10 mouse cellular contexts compared by ENCODE assay signal in the genomic region with DNA sequence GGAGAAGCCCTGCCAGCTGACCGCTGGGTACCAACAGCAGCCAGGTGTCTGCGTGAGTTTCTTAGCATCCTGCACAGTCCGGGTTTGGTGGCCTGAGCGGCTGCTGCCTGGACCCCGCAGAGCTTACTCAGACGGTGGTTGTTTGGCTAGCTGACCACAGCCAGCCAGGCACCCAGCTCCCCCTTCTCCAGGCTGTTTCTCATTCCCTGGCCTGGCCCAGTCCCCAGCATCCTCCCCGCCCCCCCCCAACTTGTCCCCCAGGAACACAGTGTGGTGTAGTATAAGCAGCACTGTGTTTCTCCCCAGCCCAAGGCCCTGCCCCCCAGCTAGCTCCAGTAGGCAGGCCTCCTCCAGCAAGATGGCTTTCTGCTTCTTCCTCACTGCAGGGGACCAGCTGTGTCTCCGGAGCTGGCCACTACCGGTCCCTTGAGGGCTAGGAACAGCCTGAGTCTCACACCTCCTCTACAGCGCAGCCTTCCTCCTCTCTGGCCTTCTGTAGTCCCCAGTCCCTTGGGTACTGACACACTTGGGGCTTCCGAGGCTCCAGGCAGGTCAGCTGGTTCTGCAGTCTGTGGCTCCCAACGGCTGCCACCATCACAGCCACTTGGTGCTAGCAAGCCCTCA. TPM values are rescaled to one million over a fixed set of nuclear protein-coding genes. Genes with fewer than 3 reads are reported as not detected.
A peak's percentile ranks its signal among the peaks of the same experiment; 100 is the strongest.
DNase-seq lines count a peak whose midpoint lies in the region; ATAC-seq lines count a peak whose summit lies in the region.
"Had no signal": no experiment of that assay in that cellular context is flagged by ENCODE, and none has a peak within 500 bp of the region (broad histone marks: within the 10 kb centered on the region; RNA-seq: fewer than 3 reads in every experiment).

No protein-coding gene starts in this region.

- H3K4me2 ChIP-seq in heart, embryonic 11.5 days: peak overlapping the region; percentile 89
- peak overlapping the region; percentile 26 for H3K4me2 ChIP-seq in neural tube, embryonic 13.5 days
- no peak overlapping the region for H3K4me2 ChIP-seq in midbrain, embryonic 15.5 days

- 0 out of 2 replicates have a peak overlapping the region, but pooled peaks have one; percentile 1 for H3K4me3 ChIP-seq in heart, embryonic 11.5 days (ENCODE audit: low read depth, low read length)
- no peak overlapping the region for H3K4me3 ChIP-seq in neural tube, embryonic 13.5 days
- H3K4me3 ChIP-seq in midbrain, embryonic 15.5 days: no peak overlapping the region
- H3K4me3 ChIP-seq: erythroblast, embryonic 14.5 days had no signal

- H3K4me1 ChIP-seq in heart, embryonic 11.5 days (ENCODE audit: control insufficient read depth, insufficient read depth, low read length): peaks cover 49% of the 10 kb centered on the region
- peaks cover 65% of the 10 kb centered on the region for H3K4me1 ChIP-seq in neural tube, embryonic 13.5 days (replicated peaks)
- peaks cover 22% of the 10 kb centered on the region for H3K4me1 ChIP-seq in midbrain, embryonic 15.5 days

- intact Hi-C loops in left cerebral cortex, postnatal 4 days (cut with DNase I): no loop called here

- WGBS in heart, embryonic 11.5 days (ENCODE audit: insufficient replicate concordance): 51% methylated on average over 12 of the region's 12 CpGs
- WGBS in neural tube, embryonic 13.5 days: 50% methylated on average over 12 of the region's 12 CpGs
- WGBS in midbrain, embryonic 15.5 days: 41% methylated on average over 12 of the region's 12 CpGs

- H3K27ac ChIP-seq in heart, embryonic 11.5 days (ENCODE audit: low read depth, low read length): no peak overlapping the region
- H3K27ac ChIP-seq in neural tube, embryonic 13.5 days (replicated peaks): peak overlapping the region; percentile 65
- H3K27ac ChIP-seq in midbrain, embryonic 15.5 days: no peak overlapping the region

- H3K27me3 ChIP-seq in heart, embryonic 11.5 days (ENCODE audit: control insufficient read depth, insufficient read depth, low read length): no peaks in the 10 kb centered on the region
- peaks cover 11% of the 10 kb centered on the region for H3K27me3 ChIP-seq in neural tube, embryonic 13.5 days
- peaks cover 10% of the 10 kb centered on the region for H3K27me3 ChIP-seq in midbrain, embryonic 15.5 days (replicated peaks)

- H3K9ac ChIP-seq in heart, embryonic 11.5 days (ENCODE audit: low read depth, low read length): peak overlapping the region; percentile 34; the same call in 1 of the 2 replicates
- H3K9ac ChIP-seq in neural tube, embryonic 13.5 days: peak overlapping the region; percentile 49
- H3K9ac ChIP-seq in midbrain, embryonic 15.5 days: no peak overlapping the region

- 0 out of 2 replicates have a peak, but pooled peaks cover 2% of the 10 kb centered on the region for H3K36me3 ChIP-seq in heart, embryonic 11.5 days (ENCODE audit: control insufficient read depth, insufficient read depth, low read length)
- no peaks in the 10 kb centered on the region for H3K36me3 ChIP-seq in neural tube, embryonic 13.5 days
- no peaks in the 10 kb centered on the region for H3K36me3 ChIP-seq in midbrain, embryonic 15.5 days (replicated peaks)

- DNase-seq in gastrocnemius, postnatal 25 days: peak; percentile 63
- no peak for DNase-seq in gastrocnemius, adult 18-20 months (ENCODE audit: low spot score)
- peak; percentile 62 for DNase-seq in lung, postnatal 10 days
- DNase-seq in lung, postnatal 14 days: no peak
- no peak for DNase-seq in left cerebral cortex, postnatal 4 days

- no peaks in the 10 kb centered on the region for H3K9me3 ChIP-seq in heart, embryonic 11.5 days (replicated peaks; ENCODE audit: control insufficient read depth, low read length)
- H3K9me3 ChIP-seq in neural tube, embryonic 13.5 days: no peaks in the 10 kb centered on the region
- H3K9me3 ChIP-seq in midbrain, embryonic 15.5 days: no peaks in the 10 kb centered on the region

- ATAC-seq in heart, embryonic 11.5 days (replicated peaks; ENCODE audit: insufficient number of reproducible peaks, low FRiP score, low TSS enrichment): no peak
- ATAC-seq in neural tube, embryonic 13.5 days (ENCODE audit: low read depth): peak; percentile 30; the same call in 1 of the 2 replicates
- no peak for ATAC-seq in midbrain, embryonic 15.5 days (replicated peaks)

RNA-seq across cellular contexts. Expression of gene Plxnd1, which starts 8.2 kb away (rescaled TPM):
- total RNA-seq in gastrocnemius, postnatal 25 days (2021): 10 to 100 TPM; 25.7 TPM
- 10 to 100 TPM; 20.0 to 23.7 TPM for total RNA-seq in gastrocnemius, adult 18-20 months (2021)
- polyA plus RNA-seq in heart, embryonic 11.5 days (2014; fragmentation: Nextera tagmentation; extraction: Ambion mirVana): 56.1 and 60.0 TPM in 2 replicates
- 13.5 and 17.8 TPM in 2 replicates for polyA plus RNA-seq in neural tube, embryonic 13.5 days (2015; fragmentation: Nextera tagmentation; extraction: Ambion mirVana)
- polyA plus RNA-seq in midbrain, embryonic 15.5 days (2015; fragmentation: Nextera tagmentation; extraction: Ambion mirVana): 8.0 and 8.3 TPM in 2 replicates
- total RNA-seq in left cerebral cortex, postnatal 4 days (2021): 100 to 1,000 TPM; 167 to 181 TPM

RNA-seq across cellular contexts. Expression of gene H1foo, which starts 41.8 kb away (rescaled TPM):
- not detected for total RNA-seq in gastrocnemius, postnatal 25 days (2021)
- total RNA-seq in gastrocnemius, adult 18-20 months (2021): not detected
- not detected in 2 replicates for polyA plus RNA-seq in heart, embryonic 11.5 days (2014; fragmentation: Nextera tagmentation; extraction: Ambion mirVana)
- polyA plus RNA-seq in neural tube, embryonic 13.5 days (2015; fragmentation: Nextera tagmentation; extraction: Ambion mirVana): not detected in 2 replicates
- not detected in 2 replicates for polyA plus RNA-seq in midbrain, embryonic 15.5 days (2015; fragmentation: Nextera tagmentation; extraction: Ambion mirVana)
- total RNA-seq in left cerebral cortex, postnatal 4 days (2021): not detected
- total RNA-seq: adrenal gland, postnatal 14 days had no signal
- polyA plus RNA-seq: erythroblast, embryonic 14.5 days had no signal

RNA-seq across cellular contexts. Expression of gene Rho, which starts 55.0 kb away (rescaled TPM):
- total RNA-seq in gastrocnemius, postnatal 25 days (2021): under 1 TPM in 1 of 2 experiments, not detected in 1; 0.20 TPM
- total RNA-seq in gastrocnemius, adult 18-20 months (2021): under 1 TPM in 1 of 2 experiments, not detected in 1; 0.05 TPM
- 0.04 and 0.16 TPM in 2 replicates for polyA plus RNA-seq in heart, embryonic 11.5 days (2014; fragmentation: Nextera tagmentation; extraction: Ambion mirVana)
- polyA plus RNA-seq in neural tube, embryonic 13.5 days (2015; fragmentation: Nextera tagmentation; extraction: Ambion mirVana): 2.2 and 4.1 TPM in 2 replicates
- 0.18 and 0.49 TPM in 2 replicates for polyA plus RNA-seq in midbrain, embryonic 15.5 days (2015; fragmentation: Nextera tagmentation; extraction: Ambion mirVana)
- under 1 TPM; 0.28 to 0.56 TPM for total RNA-seq in left cerebral cortex, postnatal 4 days (2021)
- polyA plus RNA-seq: erythroblast, embryonic 14.5 days had no signal

Comparison
In these comparisons a context has a peak if more than half of its experiments do, and no peak if none do; other contexts are left out.
1. DNase-seq: peak in gastrocnemius, postnatal 25 days (single experiment) and lung, postnatal 10 days (single experiment); none in gastrocnemius, adult 18-20 months (single experiment), lung, postnatal 14 days (single experiment) and left cerebral cortex, postnatal 4 days (single experiment).
2. RNA of gene Plxnd1, which starts 8.2 kb away (total RNA-seq): 167 to 181 TPM in left cerebral cortex, postnatal 4 days; 25.7 TPM in gastrocnemius, postnatal 25 days and 20.0 to 23.7 TPM in gastrocnemius, adult 18-20 months; every median in the first group is over 4 times any median in the second.